Mouse (Mus musculus) hindlimb bud, embryonic 11.5 days (tissue): Measurements from ENCODE around the gene Cdon.
"Not testable (repeated sequence)": the region's sequence is repeated elsewhere in the genome, so short reads cannot be mapped to it uniquely, and the experiment has no call there.

Experiments used
- DNase-seq: peaks from one replicate; pipeline ENCODE4 v3.0.0-alpha.2; 2012; ENCODE audit warnings: low read depth, low spot score; ENCODE audit errors: extremely low spot score

Gene Cdon

GRCm38 (mm10) chr9:35420805-35421719, at the start of gene Cdon:
Gene Cdon, plus strand, starts transcription at chr9:35421128.
- DNase-seq = no peak

- DNase-seq = no peak
These were observed 48.4 kb upstream of the Cdon start for GRCm38 (mm10) chr9:35372324-35373101.

GRCm38 (mm10) chr9:35377916-35378315, 43.0 kb upstream of the Cdon start:
- no peak for DNase-seq

GRCm38 (mm10) chr9:35378991-35379390, 41.9 kb upstream of the Cdon start:
- no peak for DNase-seq

DNA sequence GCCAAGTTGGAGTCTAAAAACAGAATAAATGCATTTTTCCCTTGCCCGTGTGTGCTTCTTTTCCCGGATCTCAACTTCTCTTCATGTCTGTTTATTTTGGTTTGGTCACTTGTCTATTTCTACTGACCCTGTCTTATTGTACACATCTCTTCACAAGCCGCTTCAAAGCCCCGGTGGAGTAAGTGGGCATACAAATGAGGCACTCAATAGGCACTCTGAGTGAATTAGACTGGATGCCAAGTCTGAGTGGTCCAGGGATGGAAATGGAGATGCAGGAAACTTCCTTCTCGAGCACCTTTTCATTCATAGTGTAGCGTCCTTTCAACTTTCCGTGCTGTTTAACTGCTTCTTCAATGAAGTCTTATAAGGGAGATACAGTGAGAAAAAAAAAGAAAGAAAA, 21.0 kb upstream of the Cdon start:
- no peak for DNase-seq

DNA sequence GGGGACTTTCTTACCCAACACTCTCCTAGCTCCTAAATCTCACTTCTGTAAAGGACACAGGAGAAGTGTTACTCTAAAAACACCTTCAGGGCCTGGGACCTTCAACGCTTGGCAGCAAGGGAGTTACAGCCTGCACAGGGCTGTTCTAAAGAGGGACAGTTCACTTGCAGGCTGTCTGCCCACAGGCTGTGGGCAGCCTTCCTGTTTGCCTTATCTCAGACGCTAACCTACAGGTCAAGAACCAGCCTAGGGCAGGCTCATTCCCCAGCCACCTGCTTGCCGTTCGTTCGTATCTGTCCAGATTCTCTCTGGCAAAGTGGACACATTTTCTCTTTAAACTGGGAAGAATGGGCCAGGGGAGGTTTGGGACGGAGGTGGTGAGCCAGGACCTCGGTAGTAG, 20.5 kb upstream of the Cdon start:
- DNase-seq = no peak

- DNase-seq = no peak
These were observed 20.1 kb upstream of the Cdon start for GRCm38 (mm10) chr9:35400831-35401230.

GRCm38 (mm10) chr9:35402584-35402991, 18.3 kb upstream of the Cdon start:
- no peak for DNase-seq

DNA sequence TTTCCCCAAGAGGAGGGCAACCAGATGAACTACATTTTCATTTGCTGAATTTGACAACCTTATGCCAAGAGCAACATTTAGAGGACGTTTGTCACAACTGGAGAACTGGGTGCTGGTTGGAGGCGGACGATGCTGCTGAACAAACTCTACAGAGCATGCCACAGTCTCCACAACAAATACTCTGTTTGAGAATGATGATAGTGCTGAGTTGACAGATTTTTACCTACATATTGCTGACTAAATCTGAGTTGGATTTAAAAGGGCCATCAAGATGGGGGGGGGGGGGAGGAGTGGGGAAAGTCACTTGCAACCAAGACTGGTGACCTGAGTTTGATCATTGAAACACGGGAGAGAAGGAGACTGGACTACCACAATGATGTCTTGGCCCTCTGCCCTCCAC, 17.4 kb upstream of the Cdon start:
- DNase-seq = no peak

DNA sequence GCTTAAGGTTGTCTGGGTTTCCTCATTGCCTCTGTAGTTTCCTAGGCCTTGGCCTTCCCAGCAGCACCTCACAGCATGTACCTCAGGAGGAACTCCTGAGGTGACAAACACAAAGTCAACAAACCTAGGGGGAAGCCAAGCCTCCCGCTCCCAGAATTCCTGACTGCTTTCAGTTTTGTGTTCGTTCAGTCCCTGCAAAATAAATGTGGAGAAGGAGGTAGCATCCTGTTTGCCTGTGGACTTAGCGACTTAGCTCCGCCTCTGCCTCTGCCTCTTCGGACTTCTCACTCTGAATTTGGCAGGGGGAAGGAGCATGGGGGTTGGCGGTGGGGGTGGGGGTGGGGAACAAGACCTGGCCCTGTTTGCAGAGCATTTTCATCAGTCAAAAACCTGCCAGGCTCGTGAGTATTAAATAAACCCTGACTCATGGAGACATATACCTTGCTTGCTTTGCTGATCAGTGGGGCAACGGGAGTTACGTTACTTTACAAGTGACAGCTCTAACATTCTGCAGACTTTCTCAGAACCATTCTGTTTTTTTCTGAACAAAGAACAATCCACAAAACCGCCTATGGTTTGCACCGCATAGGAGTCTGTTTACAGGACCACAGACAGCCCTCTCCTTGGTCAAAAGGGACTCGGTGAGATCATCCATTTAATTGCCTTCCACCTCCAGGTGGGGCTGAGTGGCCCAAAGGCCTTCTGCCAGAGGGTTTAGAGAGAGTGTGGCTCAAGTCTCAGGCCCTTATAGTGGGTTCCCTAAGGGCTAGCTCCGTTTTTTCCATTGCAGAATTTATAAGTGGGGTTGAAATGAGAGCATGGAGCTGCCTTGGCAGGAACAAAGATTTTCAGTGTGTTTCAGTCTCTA, 15.7 kb upstream of the Cdon start:
- DNase-seq = no peak

- no peak for DNase-seq
These were observed 9.5 kb upstream of the Cdon start for GRCm38 (mm10) chr9:35411225-35411965.

GRCm38 (mm10) chr9:35411975-35412374, 9.0 kb upstream of the Cdon start:
- DNase-seq = no peak

DNA sequence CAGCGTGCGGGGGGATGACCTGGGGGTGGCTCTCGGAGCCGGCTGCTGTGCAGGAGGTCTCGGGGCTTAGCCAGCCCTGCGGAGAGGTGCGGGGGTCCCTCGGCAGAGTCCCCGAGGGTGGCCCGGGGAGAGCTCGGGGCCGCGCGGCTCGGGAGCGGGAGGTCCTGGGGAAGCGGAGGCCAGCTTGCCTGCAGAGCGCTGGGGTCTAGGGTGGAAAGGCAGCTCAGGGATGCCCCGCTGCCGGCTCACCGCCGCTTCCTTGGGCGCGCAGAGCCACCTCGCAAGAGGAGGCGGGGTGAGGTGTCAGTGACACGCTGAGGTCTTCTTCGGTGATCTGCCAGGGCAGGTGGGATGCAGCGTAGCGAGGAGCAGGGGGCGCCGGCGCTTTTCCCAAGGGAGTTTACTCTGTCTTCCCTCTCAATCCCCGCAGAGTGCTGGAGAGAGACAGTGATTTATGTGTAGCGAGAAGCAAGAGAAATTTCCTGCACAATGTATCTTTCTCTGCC, 855 bp downstream of the Cdon start:
- no peak for DNase-seq

DNA sequence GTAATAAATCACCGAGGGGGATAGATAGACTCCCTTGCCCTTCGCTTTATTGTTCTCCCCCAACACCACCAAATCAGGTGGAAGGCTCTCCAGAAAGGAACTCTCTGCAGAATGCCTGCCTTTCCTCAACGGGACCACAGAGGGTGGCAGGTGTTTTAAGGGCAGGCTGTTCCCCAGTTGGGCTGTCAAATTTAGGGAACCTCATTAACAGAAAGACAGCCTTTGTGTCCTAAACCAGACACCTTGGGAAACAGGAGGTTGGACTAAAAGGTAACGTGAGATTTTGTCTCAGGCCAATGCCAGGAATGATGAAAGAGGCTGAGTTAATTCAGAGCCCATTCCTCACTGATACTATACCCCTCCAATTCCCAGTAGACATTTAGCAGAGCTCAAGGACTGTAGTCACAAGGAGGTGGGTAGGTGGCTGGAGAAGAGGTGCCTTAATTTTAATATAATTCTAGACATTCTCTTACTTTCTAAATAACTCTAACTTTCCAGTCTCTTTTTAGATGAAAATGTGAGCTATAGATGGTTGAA, 1.5 kb downstream of the Cdon start:
- no peak for DNase-seq

DNA sequence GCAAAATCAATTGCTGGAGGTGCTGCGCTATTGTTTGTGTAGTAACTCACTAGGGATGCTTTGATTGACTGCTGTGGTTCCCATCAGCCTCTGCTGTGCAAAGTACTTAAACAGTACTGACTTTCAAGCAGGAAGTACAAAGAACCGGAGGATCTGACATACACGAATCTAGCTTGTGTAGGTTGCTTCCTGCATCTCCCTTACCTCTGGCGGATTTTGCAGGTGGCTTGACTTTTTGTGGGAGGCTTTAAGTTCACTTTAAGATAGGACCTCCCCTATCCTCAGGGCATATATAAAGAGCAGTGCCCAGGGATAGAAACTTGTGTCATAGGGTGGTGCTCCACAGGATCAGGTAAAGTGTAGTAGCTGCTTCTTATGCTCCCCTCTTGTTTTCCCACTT, 2.3 kb downstream of the Cdon start:
- DNase-seq = no peak

GRCm38 (mm10) chr9:35424671-35425070, 3.7 kb downstream of the Cdon start:
- no peak for DNase-seq

- no peak for DNase-seq
These were observed 9.5 kb downstream of the Cdon start for GRCm38 (mm10) chr9:35430476-35430875.

GRCm38 (mm10) chr9:35431396-35431795, 10.5 kb downstream of the Cdon start:
- no peak for DNase-seq

DNA sequence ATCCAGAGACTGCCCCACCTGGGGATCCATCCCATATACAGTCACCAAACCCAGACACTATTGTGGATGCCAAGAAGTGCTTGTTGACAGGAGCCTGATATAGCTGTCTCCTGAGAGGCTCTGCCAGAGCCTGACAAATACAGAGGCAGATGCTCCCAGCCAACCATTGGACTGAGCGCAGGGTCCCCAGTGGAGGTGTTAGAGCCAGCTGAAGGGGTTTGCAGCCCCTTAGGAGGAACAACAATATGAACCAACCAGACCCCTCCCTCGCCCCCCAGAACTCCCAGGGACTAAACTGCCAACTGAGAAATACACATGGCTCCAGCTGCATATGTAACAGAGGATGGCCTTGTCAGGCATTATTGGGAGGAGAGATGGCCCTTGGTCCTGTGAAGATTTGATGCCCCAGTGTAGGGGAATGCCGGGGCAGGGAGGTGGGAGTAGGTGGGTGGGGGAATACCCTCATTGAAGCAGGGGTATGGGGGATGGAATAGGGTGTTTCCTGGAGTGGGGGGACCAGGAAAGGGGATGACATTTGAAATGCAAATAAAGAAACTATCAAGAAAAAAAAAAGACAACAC, 11.9 kb downstream of the Cdon start:
- DNase-seq = not testable (repeated sequence)

DNA sequence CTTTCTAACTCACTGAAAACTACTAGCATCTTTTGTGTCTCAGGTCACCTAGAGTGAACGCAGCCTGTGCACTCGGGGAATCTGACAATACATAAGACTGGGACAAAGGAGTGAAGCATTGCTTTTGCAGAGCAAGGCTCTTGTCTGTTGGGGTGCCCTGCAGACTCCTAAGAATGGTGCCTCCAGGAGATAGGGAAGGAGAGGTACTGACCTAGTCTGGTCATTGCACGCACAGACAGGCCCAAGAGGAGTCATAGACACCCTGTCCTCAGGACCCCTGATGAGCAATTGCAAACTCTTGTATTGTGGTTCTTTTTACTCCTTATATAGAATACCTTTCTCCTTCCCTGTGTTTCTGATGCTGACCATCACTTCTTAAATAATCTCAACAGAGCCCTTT, 13.4 kb downstream of the Cdon start:
- DNase-seq = no peak
